Mouse (Mus musculus) left cerebral cortex, postnatal 4 days (tissue): Measurements from ENCODE around the gene Olfr798. TPM values are rescaled to one million over a fixed set of nuclear protein-coding genes. Genes with fewer than 3 reads are reported as not detected.
A peak's percentile ranks its signal among the peaks of the same experiment; 100 is the strongest.

ENCODE experiments used
- DNase-seq: peaks from one replicate; pipeline ENCODE4 v3.0.0-alpha.2; 2022
- intact Hi-C: fragments of 180-260 bp; cut with DNase I; formaldehyde crosslinking; loops from one replicate; pipeline ENCODE4 v1.15.1; 2025
- microRNA-seq: library from miRNA; unstranded; fragments of <30 nt; microRNA quantifications from one replicate; pipeline ENCODE4 v1.2.0, GENCODE M21; 2022
- total RNA-seq, 2 experiments: library from RNA; stranded (reverse); gene quantifications; 2 replicates each; pipeline ENCODE4 v1.2.3; 2021

Olfr798 gene
- total RNA-seq = not detected

GRCm38 (mm10) chr10:129627834-129628233 lies at the start of gene Olfr798:
Gene Olfr798 (minus strand): TSS chr10:129627934.
- DNase-seq = no peak
- intact Hi-C loops = no loop called here

DNA sequence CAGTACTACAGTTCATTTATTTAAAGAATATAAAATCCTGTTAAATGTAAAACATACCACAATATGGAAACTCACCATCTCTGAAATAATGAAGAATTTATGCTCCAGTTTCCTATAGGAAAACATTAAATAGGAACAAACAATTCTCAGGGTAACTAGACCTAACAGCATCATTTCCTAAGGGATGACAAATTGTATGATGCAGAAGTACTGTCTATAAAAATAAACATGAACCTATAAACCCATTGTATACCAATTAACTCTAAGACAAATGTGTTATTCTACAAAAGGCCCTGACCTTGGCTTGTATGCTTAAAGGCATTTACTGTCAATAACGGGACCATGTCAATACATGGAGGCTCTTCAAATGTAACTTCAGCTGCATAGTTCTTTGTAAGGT lies 46.0 kb upstream of the Olfr798 start, which contains the start of gene Olfr801:
Gene Olfr801, minus strand, starts transcription at position 101 of the 400 bp plus-strand sequence.
- no peak for DNase-seq
- intact Hi-C loops = no loop called here

DNA sequence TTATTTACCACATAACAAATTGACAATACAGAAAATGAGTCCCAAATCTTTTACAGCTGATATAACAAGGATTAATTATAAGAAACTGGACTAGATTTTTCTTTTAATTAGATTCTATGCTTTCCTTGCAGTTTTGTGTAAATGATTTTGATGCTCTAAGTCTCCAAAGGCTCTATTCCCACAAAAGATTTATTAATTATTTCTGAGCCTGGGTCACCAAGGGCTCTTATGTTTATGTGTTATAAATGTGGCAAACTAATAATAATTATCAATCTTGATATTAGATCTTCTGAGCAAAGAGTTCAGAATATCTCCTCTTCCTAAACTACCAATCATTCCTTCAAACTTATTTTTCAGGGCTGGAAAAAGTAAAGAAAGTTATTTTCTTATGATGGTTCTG lies 29.7 kb upstream of the Olfr798 start, which contains the start of gene Olfr800:
Gene Olfr800, plus strand, starts transcription at position 301 of the 400 bp plus-strand sequence.
- intact Hi-C loops = no loop called here
- no peak for DNase-seq

- intact Hi-C loops = no loop called here
- no peak for DNase-seq
Observed at GRCm38 (mm10) chr10:129651763-129652162, 24.0 kb upstream of the Olfr798 start.

DNA sequence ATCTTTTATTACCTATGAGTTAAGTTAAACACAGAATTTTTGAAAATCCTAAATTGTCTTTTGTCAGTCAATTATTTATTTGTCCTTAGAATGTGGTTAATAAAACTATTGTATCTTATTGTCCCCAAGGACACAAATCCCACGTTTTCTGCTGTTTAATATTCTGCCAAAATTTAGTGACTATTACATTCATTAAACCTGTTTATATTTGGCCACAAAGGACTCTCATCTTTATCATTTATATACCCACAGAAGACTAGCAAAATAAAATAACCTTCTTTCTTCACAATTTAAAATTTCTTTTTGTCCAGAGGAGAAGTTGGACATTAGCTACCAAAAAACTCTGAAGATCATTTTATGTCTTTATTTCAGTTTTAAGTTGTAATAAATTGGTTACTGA lies 9.4 kb upstream of the Olfr798 start, which contains the start of gene Olfr799:
Gene Olfr799, plus strand, starts transcription at position 301 of the 400 bp plus-strand sequence.
- intact Hi-C loops = no loop called here
- no peak for DNase-seq

DNA sequence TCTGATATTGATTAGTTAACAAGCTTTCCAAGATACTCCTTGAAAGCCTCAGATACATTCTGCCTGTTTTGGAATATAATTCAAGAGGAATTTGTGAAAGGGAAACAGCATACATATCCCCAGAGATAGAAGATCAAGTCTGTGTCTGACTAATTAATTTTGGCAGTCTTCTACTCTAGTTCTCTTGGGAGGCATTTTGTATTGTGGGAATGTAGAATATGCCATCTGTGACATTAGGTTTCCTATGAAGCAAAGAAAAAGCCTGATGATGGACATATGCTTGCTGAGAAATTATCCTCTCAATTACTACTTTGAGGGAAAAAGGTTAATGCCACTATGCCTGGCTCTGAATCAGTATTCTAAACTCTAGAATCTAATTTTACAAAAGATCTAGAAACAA lies 4.5 kb downstream of the Olfr798 start:
- no peak for DNase-seq
- intact Hi-C loops = no loop called here

- intact Hi-C loops = no loop called here
- peak; percentile 1 for DNase-seq
Observed at GRCm38 (mm10) chr10:129621724-129622123, 6.0 kb downstream of the Olfr798 start.

DNA sequence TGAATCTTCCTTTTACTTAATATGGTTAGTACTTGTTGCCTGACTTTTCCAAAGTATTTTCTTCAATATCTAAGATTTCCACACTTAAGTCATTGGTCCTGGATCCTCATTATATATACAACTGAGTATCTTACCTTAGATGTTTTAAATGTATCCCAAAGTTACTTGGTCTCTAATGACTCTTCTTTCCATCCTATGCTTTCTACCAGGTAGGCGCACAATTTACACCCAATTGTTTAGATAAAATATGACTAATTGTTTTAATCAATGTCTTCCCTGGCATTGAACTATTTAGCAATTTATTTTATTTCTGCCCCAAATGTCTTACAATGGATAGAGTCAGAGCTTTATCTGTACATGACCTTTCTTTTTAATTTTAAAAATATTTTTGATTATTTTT lies 15.3 kb downstream of the Olfr798 start, which contains the start of gene Olfr796:
Gene Olfr796, minus strand, starts transcription at position 101 of the 400 bp plus-strand sequence.
- intact Hi-C loops = no loop called here
- DNase-seq = no peak

- DNase-seq = no peak
- intact Hi-C loops = no loop called here
Observed at GRCm38 (mm10) chr10:129577066-129577465, 50.7 kb downstream of the Olfr798 start.

Small RNA genes within 50 kb of the gene (microRNA-seq; reads per million reads assigned to microRNA genes)
- not detected for gene Gm23252

Other genes starting within 250 kb of the Olfr798 start
- under 1 TPM; 0.26 to 0.32 TPM for gene Olfr784, start 243.9 kb downstream of the Olfr798 start, total RNA-seq
- gene Olfr785, start 222.5 kb downstream of the Olfr798 start, total RNA-seq = not detected
- not detected for gene Olfr786, start 200.6 kb downstream of the Olfr798 start, total RNA-seq
- not detected for gene Olfr787, start 166.1 kb downstream of the Olfr798 start, total RNA-seq
- gene Olfr788, start 156.9 kb downstream of the Olfr798 start, total RNA-seq = not detected
- gene Olfr789, start 143.2 kb downstream of the Olfr798 start, total RNA-seq = not detected
- gene Olfr790, start 129.4 kb downstream of the Olfr798 start, total RNA-seq = not detected
- gene Olfr791, start 106.1 kb downstream of the Olfr798 start, total RNA-seq = not detected
- gene Olfr792, start 88.8 kb downstream of the Olfr798 start, total RNA-seq = not detected
- not detected for gene Olfr794, start 60.3 kb downstream of the Olfr798 start, total RNA-seq
- not detected for gene Olfr796, start 15.4 kb downstream of the Olfr798 start, total RNA-seq
- not detected for gene Olfr799, start 9.6 kb upstream of the Olfr798 start, total RNA-seq
- not detected for gene Olfr800, start 29.8 kb upstream of the Olfr798 start, total RNA-seq
- gene Olfr801, start 45.9 kb upstream of the Olfr798 start, total RNA-seq = not detected
- not detected for gene Olfr802, start 60.2 kb upstream of the Olfr798 start, total RNA-seq
- gene Olfr803, start 66.4 kb upstream of the Olfr798 start, total RNA-seq = not detected
- gene Olfr804, start 75.3 kb upstream of the Olfr798 start, total RNA-seq = not detected
- gene Olfr805, start 101.4 kb upstream of the Olfr798 start, total RNA-seq = not detected
- gene Olfr806, start 114.0 kb upstream of the Olfr798 start, total RNA-seq = not detected
- not detected for gene Olfr807, start 129.9 kb upstream of the Olfr798 start, total RNA-seq
- gene Olfr808, start 137.5 kb upstream of the Olfr798 start, total RNA-seq = not detected
- gene Olfr809, start 146.7 kb upstream of the Olfr798 start, total RNA-seq = not detected
- gene Olfr810, start 167.0 kb upstream of the Olfr798 start, total RNA-seq = not detected
- not detected for gene Olfr811, start 176.5 kb upstream of the Olfr798 start, total RNA-seq
- not detected for gene Olfr812, start 218.2 kb upstream of the Olfr798 start, total RNA-seq
- gene Olfr813, start 227.4 kb upstream of the Olfr798 start, total RNA-seq = not detected